Mouse (Mus musculus) bone marrow macrophage, adult 2 months (primary cell): ENCODE data around the gene Jkamp.

Experiments used
- CTCF ChIP-seq: IDR thresholded peaks from 2 replicates; pipeline ENCODE4 v1.5.1; 2012; ENCODE audit warnings: low read depth, mild to moderate bottlenecking, low read length, moderate library complexity
- POLR2A ChIP-seq: IDR thresholded peaks from 2 replicates; pipeline ENCODE4 v1.6.1; 2012; ENCODE audit warnings: mild to moderate bottlenecking, low read depth, low read length, borderline replicate concordance

DNA sequence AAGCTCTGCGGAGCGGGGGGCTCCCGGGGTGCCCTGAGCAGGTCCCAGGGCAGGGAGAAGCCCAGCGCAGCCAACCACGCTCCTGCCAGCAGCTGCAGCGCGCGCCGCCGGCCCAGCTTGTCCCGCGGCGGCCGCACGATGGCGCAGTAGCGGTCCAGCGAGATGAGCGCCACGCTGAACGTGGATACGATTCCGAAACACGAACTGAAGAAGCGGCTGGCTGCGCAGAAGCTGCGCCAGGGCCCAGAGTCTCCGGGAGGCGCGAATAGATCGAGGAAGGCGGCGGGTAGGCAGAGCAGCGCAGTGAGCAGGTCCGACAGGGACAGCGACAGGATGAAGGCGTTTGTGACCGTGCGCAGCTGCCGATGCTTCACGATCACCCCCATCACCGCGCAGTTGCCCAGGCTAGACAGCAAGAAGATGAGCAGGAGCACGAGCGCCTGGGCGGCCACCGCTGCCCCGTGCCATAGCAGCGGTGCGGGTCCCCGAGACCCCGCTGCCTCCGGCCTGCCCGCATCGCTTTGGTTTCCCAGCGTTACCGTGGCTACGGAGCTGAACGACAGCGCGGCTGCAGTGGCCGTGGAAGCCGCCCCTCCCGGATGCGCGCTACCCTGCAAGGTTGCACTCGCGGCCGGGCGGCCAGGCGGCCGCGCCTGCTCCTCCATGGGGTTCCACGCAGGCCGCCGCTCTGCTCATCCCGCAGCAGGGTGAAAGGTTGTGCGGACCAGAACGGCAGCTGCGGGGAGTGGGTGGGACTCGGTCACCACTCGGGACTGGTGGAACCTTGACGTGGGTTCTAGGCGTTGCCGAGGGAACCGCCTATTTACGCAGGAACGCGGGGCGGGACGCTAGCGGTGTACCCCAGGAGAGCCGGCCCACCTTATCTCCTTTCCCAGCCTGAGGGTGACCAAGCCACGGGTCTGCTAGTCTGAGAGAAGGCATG, 14.8 kb upstream of the Jkamp start, which contains the start of gene Gpr135:
- TF ChIP-seq CTCF (peak; percentile 27), POLR2A (no peak)
